Mouse (Mus musculus) kidney, adult 2 months (tissue): ENCODE data around the gene Gpr107.

ENCODE experiments used
- CTCF ChIP-seq: fragments of 200-500 bp; conservative IDR thresholded peaks from 2 replicates; pipeline ENCODE4 v1.5.1; 2011; ENCODE audit warnings: low read depth, mild to moderate bottlenecking, control low read depth, low read length, moderate library complexity, mixed read lengths; ENCODE audit not compliant: insufficient read depth, insufficient read length
- POLR2A ChIP-seq: fragments of 200-500 bp; IDR thresholded peaks from one replicate; pipeline ENCODE4 v1.6.1; 2011; ENCODE audit warnings: low read depth, low read length, control low read depth

DNA sequence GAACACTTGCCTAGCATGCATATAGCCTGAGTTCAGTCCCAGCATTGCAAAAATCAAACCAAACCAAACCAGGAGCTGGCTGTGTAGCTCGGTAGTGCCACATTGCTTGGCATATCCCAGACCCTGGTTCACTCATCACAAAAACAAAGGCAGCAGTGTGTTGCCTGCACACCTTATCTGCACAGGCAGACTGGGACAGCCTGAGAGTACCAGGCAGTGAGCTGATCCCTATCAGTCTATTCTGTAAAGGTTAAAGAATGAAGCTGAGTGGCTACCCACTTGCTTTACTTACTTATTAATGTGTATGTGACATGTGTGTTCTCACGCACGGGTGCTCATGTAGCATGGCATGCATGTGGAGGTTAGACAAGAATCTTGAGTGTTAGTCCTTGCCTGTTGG lies 4.7 kb downstream of the Gpr107 start:
- TF ChIP-seq CTCF (no peak), POLR2A (no peak)
